Mouse (Mus musculus): ENCODE measurements around the gene Cxcr5. TPM values are rescaled to one million over a fixed set of nuclear protein-coding genes. Genes with fewer than 3 reads are reported as not detected.

The Cxcr5 gene
- polyA plus RNA-seq, 1 experiment from 2014 or later: 0.46 TPM

DNA sequence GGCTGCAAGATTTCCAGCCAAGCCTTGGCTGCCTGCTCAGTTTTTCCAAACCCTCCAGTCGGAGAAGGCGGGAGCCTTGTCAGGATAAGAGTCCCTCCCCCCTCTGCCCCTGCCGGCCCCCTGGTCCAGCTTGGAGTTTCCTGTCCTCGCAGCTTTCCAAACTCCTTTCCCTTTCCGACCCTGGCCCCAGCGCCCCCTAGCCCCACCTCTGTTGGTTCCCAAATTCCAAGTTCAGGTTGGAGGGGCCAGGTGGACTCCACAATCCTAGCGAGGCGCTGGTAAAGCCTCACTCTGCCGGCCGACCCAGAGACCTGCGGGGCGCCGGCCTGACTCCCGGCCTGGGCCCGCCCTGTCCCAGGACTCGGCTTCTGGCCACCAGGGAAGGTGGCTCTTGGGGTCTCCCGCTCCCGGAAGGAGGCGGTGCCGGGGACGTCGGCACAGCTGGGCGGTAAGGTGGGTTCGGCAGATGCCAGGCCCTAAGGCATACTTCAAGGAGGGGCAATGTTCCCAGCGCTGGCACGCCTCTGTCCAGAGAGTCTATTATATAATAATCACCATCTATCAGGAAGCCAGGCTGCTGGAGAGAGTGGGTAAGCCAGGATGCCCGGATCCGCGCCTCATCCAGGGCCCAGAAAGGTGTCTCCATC, 82.6 kb downstream of the Cxcr5 start:
- peak; percentile 72 for ATAC-seq (ENCODE audit: insufficient number of reproducible peaks, low FRiP score, low TSS enrichment, low read depth)
- under 1% methylated on average over 29 of the region's 29 CpGs for WGBS
- H3K9me3 ChIP-seq: no peaks in the 10 kb centered on the region
- peak overlapping the region; percentile 100 for H3K27ac ChIP-seq
- peak overlapping the region; percentile 77 for H3K4me3 ChIP-seq
- H3K9ac ChIP-seq: peak overlapping the region; percentile 82
- no peaks in the 10 kb centered on the region for H3K36me3 ChIP-seq
- peaks cover 29% of the 10 kb centered on the region for H3K4me1 ChIP-seq
- peak overlapping the region; percentile 83 for H3K4me2 ChIP-seq
- no peaks in the 10 kb centered on the region for H3K27me3 ChIP-seq

DNA sequence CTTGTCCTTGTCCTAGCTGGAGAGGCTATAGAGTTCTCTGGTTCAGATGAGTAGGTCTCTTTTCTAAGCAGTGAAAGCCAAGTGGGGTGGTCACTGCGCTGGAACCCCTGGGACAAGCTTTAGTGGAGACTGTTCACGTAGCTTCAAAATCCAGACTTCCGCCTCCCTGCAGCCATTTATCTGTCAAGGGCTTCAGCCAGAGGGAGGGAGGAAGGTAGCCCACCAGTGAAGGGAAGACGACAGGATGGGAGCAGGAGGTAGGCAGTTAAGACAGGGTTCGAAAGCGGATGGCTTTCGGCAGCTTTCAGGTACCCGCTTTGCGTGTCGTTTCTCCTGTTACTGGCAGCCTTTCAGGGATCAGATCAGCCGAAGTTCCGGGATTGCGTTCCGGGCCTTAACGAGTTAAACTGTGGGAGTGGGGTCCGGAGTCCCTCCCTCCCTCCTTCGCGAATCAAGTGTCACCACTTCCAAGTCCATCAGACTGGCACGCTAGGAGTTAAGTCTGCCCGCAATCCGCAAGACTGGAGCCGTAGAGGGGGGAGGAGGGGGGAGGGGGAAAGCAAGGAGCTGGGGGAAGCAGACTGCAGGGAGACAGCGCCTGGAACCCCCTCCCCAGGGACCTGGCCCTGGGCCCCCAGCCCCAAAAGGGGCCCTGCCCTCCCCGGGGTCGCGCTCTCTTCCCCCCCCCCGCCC, 83.3 kb downstream of the Cxcr5 start:
- H3K4me3 ChIP-seq: peak overlapping the region; percentile 77
- WGBS: 1% methylated on average over 25 of the region's 27 CpGs
- peak; percentile 52 for ATAC-seq (ENCODE audit: insufficient number of reproducible peaks, low FRiP score, low TSS enrichment, low read depth)

DNA sequence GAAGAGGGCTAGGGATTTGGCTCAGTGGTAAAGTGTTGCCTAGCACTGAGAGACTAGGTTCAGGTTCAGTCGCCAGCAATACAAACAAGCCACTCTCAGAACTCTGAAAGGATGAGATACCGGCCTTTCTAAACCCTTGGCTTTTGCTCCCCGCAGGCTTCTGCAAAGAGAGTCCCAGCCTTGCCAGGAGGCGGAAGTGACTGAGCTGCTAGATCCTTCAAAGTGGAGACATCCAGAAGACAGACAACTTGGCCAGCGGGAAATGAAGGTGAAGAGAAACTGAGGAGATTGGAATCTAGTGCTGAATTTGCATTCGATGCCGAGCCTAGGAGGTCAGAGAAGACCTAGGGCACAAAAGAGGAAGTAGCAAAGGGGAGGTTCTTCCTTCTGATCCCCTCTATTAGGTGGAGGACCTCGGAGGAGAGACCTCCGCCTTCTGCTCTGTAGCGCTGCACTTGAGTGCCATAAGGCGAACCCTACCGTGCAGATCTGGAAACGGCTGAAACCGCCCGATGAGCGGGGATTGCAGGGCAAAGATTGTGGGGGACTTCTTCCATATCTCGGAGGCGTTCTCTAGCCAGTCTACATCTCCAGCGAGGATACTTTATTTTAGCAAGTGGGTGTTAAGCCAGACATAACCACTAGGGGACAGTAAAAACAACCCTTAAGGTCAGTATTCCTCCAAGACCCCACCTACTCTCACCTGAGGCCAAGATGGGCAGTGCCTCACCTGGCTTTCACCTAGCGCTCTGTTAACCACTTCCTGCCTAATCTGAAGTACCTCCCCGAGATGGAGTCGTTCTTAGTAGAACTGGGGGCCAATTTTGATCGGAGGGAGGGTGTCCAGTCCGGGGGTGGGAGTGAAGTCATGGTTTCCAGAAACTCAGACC, 84.1 kb downstream of the Cxcr5 start:
- Histone ChIP-seq H3K27me3 (no peaks in the 10 kb centered on the region), H3K9me3 (no peaks in the 10 kb centered on the region), H3K36me3 (no peaks in the 10 kb centered on the region), H3K9ac (peak overlapping the region; percentile 44; the same call in 1 of the 2 replicates), H3K4me3 (peak overlapping the region; percentile 77), H3K4me1 (peaks cover 29% of the 10 kb centered on the region), H3K27ac (peak overlapping the region; percentile 100), H3K4me2 (peak overlapping the region; percentile 83)
- WGBS: 6% methylated on average over 24 of the region's 24 CpGs
- ATAC-seq (ENCODE audit: insufficient number of reproducible peaks, low FRiP score, low TSS enrichment, low read depth): no peak

More for the DNA sequence above, 83.3 kb downstream of the Cxcr5 start:
- Histone ChIP-seq H3K4me1 (peaks cover 29% of the 10 kb centered on the region), H3K9me3 (no peaks in the 10 kb centered on the region), H3K36me3 (no peaks in the 10 kb centered on the region), H3K27ac (peak overlapping the region; percentile 100), H3K4me2 (peak overlapping the region; percentile 83), H3K9ac (peak overlapping the region; percentile 44), H3K27me3 (no peaks in the 10 kb centered on the region)

DNA sequence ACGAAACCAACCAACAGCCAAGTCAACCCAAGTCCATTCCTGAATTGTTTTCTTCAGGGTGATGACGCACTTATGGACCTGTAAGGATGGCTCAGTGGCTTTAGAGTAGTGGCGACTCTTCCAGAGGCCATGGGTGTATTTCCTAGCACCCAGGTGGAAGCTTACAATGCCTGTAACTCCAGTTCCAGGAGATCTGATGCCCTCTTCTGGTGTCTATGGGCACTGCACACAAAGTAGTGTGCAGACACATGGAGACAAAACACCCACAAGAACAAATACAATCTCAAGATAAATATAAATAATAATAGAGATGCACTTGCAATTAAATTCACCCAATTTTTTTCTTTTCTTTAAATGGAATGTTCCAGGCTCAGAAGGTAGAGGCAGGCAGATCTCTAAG, 85.7 kb downstream of the Cxcr5 start:
- 95% methylated on average over 3 of the region's 3 CpGs for WGBS

DNA sequence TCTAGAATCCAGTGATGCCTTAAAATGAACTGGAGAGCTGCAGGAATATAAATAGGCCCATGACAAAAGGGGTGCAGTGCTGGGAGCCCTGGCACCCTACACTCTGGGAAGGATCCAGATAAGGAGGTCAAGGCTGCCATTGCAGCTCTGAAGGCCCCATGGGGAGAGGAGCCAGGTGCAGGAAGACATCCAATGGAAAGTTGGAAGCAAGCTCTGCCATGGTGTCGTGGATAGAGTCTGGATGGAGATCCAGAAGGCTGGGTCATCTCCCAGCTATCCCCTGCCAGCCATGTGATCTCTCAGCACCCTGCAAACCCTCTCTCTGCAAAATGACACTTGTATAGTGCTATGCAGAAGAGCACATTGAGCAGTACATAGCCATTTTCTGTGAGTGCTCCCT, 87.3 kb downstream of the Cxcr5 start:
- Histone ChIP-seq H3K27ac (no peak overlapping the region), H3K9ac (no peak overlapping the region), H3K36me3 (no peaks in the 10 kb centered on the region), H3K4me2 (no peak overlapping the region), H3K9me3 (no peaks in the 10 kb centered on the region), H3K4me1 (peaks cover 8% of the 10 kb centered on the region), H3K4me3 (no peak overlapping the region), H3K27me3 (no peaks in the 10 kb centered on the region)
- no peak for ATAC-seq (ENCODE audit: insufficient number of reproducible peaks, low FRiP score, low TSS enrichment, low read depth)
- 19% methylated on average over 1 of the region's 1 CpGs for WGBS

More for the DNA sequence above, 85.7 kb downstream of the Cxcr5 start:
- H3K4me2 ChIP-seq: no peak overlapping the region
- no peak overlapping the region for H3K4me3 ChIP-seq
- no peak for ATAC-seq (ENCODE audit: insufficient number of reproducible peaks, low FRiP score, low TSS enrichment, low read depth)
- no peaks in the 10 kb centered on the region for H3K27me3 ChIP-seq
- peaks cover 20% of the 10 kb centered on the region for H3K4me1 ChIP-seq
- H3K36me3 ChIP-seq: no peaks in the 10 kb centered on the region
- no peak overlapping the region for H3K27ac ChIP-seq
- no peak overlapping the region for H3K9ac ChIP-seq
- no peaks in the 10 kb centered on the region for H3K9me3 ChIP-seq

DNA sequence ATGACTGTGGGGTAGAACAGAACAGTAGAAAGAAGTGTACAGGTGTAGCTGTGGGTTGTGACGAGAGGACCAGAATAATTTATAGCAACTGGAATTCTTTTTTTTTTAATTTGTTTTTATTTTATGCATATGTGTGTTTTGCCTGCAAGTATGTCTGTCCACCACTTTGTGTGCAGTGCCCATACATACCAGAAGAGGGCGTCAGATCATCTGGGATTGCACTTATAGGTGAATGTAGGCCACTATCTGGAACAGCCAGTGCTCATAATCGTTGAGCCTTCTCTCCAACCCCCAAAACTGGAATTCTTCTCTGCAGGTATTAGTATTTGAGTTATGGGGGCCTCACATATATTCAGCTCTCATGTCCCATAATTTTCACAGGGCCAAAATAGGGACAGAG, 88.5 kb downstream of the Cxcr5 start:
- Histone ChIP-seq H3K36me3 (no peaks in the 10 kb centered on the region), H3K4me1 (peaks cover 8% of the 10 kb centered on the region), H3K9me3 (no peaks in the 10 kb centered on the region), H3K4me2 (no peak overlapping the region), H3K27me3 (no peaks in the 10 kb centered on the region), H3K27ac (no peak overlapping the region), H3K4me3 (no peak overlapping the region), H3K9ac (no peak overlapping the region)
- ATAC-seq (ENCODE audit: insufficient number of reproducible peaks, low FRiP score, low TSS enrichment, low read depth): no peak
- WGBS: 55% methylated on average over 3 of the region's 3 CpGs

DNA sequence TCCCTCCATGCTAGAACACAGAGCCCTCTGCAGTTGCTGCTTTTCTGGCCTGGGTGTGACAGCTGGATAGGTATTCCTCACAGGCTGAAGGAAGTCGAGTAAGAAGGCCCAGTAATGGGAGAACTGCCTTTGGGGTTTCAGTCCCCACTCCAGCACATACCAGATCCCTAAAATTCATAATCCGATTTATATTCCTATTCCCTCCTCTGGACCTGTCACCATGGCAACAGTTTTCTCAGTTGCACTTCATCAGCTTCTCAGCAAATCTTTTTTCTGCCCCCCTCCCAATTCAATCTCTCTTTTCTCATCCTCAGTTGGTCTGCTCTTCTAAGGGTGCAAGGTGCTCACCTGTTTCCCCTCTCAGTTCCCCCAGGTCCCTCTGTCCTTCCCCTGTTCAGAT, 92.9 kb downstream of the Cxcr5 start:
- 44% methylated on average over 2 of the region's 2 CpGs for WGBS
- H3K9me3 ChIP-seq: no peaks in the 10 kb centered on the region
- no peak overlapping the region for H3K4me3 ChIP-seq
- no peak for ATAC-seq (ENCODE audit: insufficient number of reproducible peaks, low FRiP score, low TSS enrichment, low read depth)
- no peak overlapping the region for H3K27ac ChIP-seq
- H3K27me3 ChIP-seq: no peaks in the 10 kb centered on the region
- H3K4me1 ChIP-seq: no peaks in the 10 kb centered on the region
- no peak overlapping the region for H3K9ac ChIP-seq
- H3K36me3 ChIP-seq: no peaks in the 10 kb centered on the region
- no peak overlapping the region for H3K4me2 ChIP-seq

DNA sequence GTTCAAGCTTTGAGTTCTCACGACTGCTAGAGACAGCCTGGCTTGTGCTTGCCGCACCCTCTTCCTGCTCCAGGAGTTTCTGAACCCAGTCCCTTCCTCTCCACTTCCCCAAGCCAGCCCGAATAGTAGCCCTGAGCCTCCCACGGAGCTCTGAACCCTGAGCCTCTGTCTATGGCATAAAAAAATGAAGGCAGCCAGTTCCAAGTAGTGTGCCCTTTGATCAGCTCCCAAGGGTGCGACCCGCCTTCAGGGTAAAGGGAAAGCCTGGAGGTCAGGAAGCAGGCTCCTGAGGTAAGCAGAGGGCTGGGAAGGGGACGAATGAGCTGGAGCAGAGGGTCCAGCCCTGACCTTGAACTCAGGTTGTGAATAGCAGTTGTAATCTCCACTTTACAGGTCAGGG, 93.5 kb downstream of the Cxcr5 start:
- WGBS: 48% methylated on average over 7 of the region's 7 CpGs

DNA sequence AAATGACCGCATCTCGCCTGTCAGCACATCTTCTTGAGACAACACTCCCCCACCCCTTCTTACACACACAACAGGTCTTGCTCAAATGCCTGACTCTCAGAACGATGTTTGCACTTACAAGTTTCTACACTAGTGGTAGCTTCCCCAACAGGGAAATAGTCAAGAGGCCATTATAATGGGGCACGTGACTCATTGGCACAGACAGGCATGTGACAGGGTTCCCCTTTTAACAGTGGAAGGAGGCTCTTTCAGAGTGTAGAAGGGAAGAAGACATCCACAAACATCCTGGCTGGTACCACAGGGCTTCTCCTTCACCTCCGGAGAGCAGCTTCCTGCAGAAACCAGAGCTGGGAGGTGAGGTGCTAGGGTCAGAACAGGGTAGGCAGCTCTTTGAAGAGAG, 99.7 kb downstream of the Cxcr5 start:
- Histone ChIP-seq H3K9me3 (no peaks in the 10 kb centered on the region), H3K27ac (no peak overlapping the region), H3K36me3 (no peaks in the 10 kb centered on the region), H3K27me3 (no peaks in the 10 kb centered on the region), H3K4me2 (no peak overlapping the region), H3K4me3 (no peak overlapping the region), H3K9ac (no peak overlapping the region), H3K4me1 (peaks cover 2% of the 10 kb centered on the region; the same call in 1 of the 2 replicates)
- ATAC-seq (ENCODE audit: insufficient number of reproducible peaks, low FRiP score, low TSS enrichment, low read depth): no peak
- WGBS: 79% methylated on average over 5 of the region's 5 CpGs

More for the DNA sequence above, 93.5 kb downstream of the Cxcr5 start:
- no peaks in the 10 kb centered on the region for H3K9me3 ChIP-seq
- ATAC-seq (ENCODE audit: insufficient number of reproducible peaks, low FRiP score, low TSS enrichment, low read depth): no peak
- H3K4me1 ChIP-seq: no peaks in the 10 kb centered on the region
- no peaks in the 10 kb centered on the region for H3K27me3 ChIP-seq
- H3K4me2 ChIP-seq: no peak overlapping the region
- no peaks in the 10 kb centered on the region for H3K36me3 ChIP-seq
- H3K4me3 ChIP-seq: no peak overlapping the region
- H3K27ac ChIP-seq: no peak overlapping the region
- H3K9ac ChIP-seq: no peak overlapping the region
